Mouse (Mus musculus) heart, embryonic 14.5 days (tissue): ENCODE data around the gene AW549877. TPM values are rescaled to one million over a fixed set of nuclear protein-coding genes. Genes with fewer than 3 reads are reported as not detected.

Source experiments
- ATAC-seq: fragments of 200-750 bp; cut with Nextera tagmentation; 2 replicates; pipeline ENCODE4 v1.8.0; 2017; ENCODE audit warnings: low read depth, moderate TSS enrichment; ENCODE audit not compliant: insufficient number of reproducible peaks, insufficient read depth, low FRiP score
- H3K27ac ChIP-seq, 2 experiments: fragments of 200-500 bp in 1 of 2; fragments of 300-500 bp in 1 of 2; sonication (generic) in 1 of 2; replicated peaks in 1 of 2; 2 replicates each; pipeline ENCODE4 v1.5.1; 2012 to 2014; ENCODE audit warnings: low read depth in 2 of 2, low read length in 2 of 2, control low read depth in 1 of 2, mild to moderate bottlenecking in 1 of 2, mixed read lengths in 1 of 2; ENCODE audit not compliant: control insufficient read depth in 1 of 2, insufficient read depth in 1 of 2
- H3K27me3 ChIP-seq: fragments of 300-500 bp; sonication (generic); 2 replicates; pipeline ENCODE4 v1.6.1; 2014; ENCODE audit warnings: mild to moderate bottlenecking, low read length, control low read depth; ENCODE audit not compliant: control insufficient read depth, insufficient read depth
- H3K36me3 ChIP-seq: fragments of 300-500 bp; sonication (generic); 2 replicates; pipeline ENCODE4 v1.6.1; 2014; ENCODE audit warnings: mild to moderate bottlenecking, control low read depth, low read length, mixed read lengths; ENCODE audit not compliant: control insufficient read depth, insufficient read depth
- H3K4me1 ChIP-seq, 2 experiments: fragments of 200-500 bp in 1 of 2; fragments of 300-500 bp in 1 of 2; sonication (generic) in 1 of 2; 2 replicates each; pipeline ENCODE4 v1.6.1; 2012 to 2014; ENCODE audit warnings: low read length in 2 of 2, control low read depth in 1 of 2, mixed read lengths in 1 of 2; ENCODE audit not compliant: control insufficient read depth in 2 of 2, insufficient read depth in 2 of 2
- H3K4me2 ChIP-seq: fragments of 300-500 bp; sonication (generic); 2 replicates; pipeline ENCODE4 v1.6.1; 2014; ENCODE audit warnings: mild to moderate bottlenecking, low read length
- H3K4me3 ChIP-seq, 2 experiments: fragments of 200-500 bp in 1 of 2; fragments of 300-500 bp in 1 of 2; sonication (generic) in 1 of 2; 2 replicates each; pipeline ENCODE4 v1.5.1; 2012 to 2014; ENCODE audit warnings: low read length in 2 of 2, mild to moderate bottlenecking in 2 of 2, control low read depth in 1 of 2, low read depth in 1 of 2, moderate library complexity in 1 of 2; ENCODE audit not compliant: control insufficient read depth in 1 of 2, insufficient read depth in 1 of 2
- H3K9ac ChIP-seq: fragments of 300-500 bp; sonication (generic); 2 replicates; pipeline ENCODE4 v1.6.1; 2014; ENCODE audit warnings: mild to moderate bottlenecking, low read length
- H3K9me3 ChIP-seq: fragments of 300-500 bp; sonication (generic); 2 replicates; pipeline ENCODE4 v1.6.1; 2016; ENCODE audit warnings: low read length, control low read depth; ENCODE audit not compliant: control insufficient read depth
- WGBS: fragments of 180-500 bp; shearing (Covaris S2); extraction: QIAGEN DNeasy Blood & Tissue Kit; methylation state at CpG from one replicate; pipeline ENCODE4 v1.1.7; 2014; 5-methylcytosine and 5-hydroxymethylcytosine counted together
- polyA plus RNA-seq: library from polyadenylated mRNA; unstranded; fragments of >200 nt; fragmentation: Nextera tagmentation; extraction: Ambion mirVana; gene quantifications from 2 replicates; pipeline ENCODE4 v1.2.1, GENCODE M21; 2014

AW549877 gene
- polyA plus RNA-seq = 31.6 and 32.5 TPM in 2 replicates

DNA sequence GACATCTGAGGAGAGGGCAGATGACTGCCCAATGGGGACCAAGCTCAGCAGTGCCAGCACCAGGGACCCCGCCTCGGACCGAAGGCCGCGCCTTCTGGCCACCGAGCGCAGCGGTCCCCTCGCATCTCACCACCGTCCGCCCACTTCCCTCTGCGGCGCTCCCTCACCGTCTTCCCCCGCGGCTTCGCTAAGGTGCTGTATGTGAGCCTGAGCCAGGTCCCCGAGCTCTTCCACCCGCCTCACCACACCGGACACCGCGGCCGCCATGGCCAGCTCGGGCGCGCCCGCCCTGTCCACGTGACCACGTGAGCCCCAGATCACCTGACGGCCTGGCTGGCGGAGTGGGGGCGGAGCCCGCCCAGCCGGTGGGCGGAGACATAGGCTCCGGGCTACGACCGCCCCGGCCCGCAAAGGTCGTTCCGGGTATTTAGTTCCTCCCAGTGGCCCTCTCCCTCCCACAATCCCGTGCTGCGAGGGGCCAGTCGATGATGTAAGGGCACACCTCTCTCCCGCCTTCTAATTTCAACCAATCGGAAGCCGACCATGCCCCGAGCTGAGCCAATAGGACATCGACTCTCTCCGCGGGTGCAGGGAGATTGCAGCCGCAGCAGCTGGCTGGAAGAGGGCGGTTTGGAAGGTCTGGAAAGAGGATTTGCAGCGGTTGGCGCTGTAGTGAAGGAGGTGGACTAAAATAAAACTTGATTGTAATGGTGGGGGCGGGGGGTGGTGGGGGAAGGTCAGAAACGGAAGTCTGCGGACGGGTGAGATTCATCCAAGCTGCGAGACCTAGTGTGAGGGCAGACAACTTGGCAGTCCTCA is at the start of gene AW549877:
Gene AW549877 (minus strand): TSS at position 297 of the 819 bp plus-strand sequence.
- no peaks in the 10 kb centered on the region for H3K9me3 ChIP-seq
- peak within 1 kb of the TSS; percentile 83 for H3K4me2 ChIP-seq
- peak within 1 kb of the TSS; percentile 94 to 98 for H3K27ac ChIP-seq
- peak within 1 kb of the TSS; percentile 95 for H3K9ac ChIP-seq
- peaks cover 16% of the 10 kb centered on the region for H3K36me3 ChIP-seq
- peak; percentile 99 for ATAC-seq
- under 1% methylated on average over 60 of the region's 61 CpGs for WGBS
- peaks cover 0 to 15% of the 10 kb centered on the region in 2 experiments; a peak in 2 of 4 replicates for H3K4me1 ChIP-seq
- peak within 1 kb of the TSS; percentile 75 to 79 for H3K4me3 ChIP-seq
- no peaks in the 10 kb centered on the region for H3K27me3 ChIP-seq

GRCm38 (mm10) chr15:4043032-4043471 is 47.5 kb upstream of the AW549877 start:
- peaks cover 0 to 3% of the 10 kb centered on the region in 2 experiments; a peak in 1 of 4 replicates for H3K4me1 ChIP-seq
- no peak overlapping the region; the same call in 1 of the 2 replicates for H3K9ac ChIP-seq
- H3K4me2 ChIP-seq = peak overlapping the region; percentile 37
- H3K4me3 ChIP-seq = no peak overlapping the region
- no peak overlapping the region for H3K27ac ChIP-seq
- 0 out of 2 replicates have a peak, but pooled peaks cover 5% of the 10 kb centered on the region for H3K9me3 ChIP-seq
- WGBS = 22% methylated on average over 4 of the region's 4 CpGs
- ATAC-seq = no peak
- H3K36me3 ChIP-seq = peaks cover 64% of the 10 kb centered on the region
- H3K27me3 ChIP-seq = no peaks in the 10 kb centered on the region

DNA sequence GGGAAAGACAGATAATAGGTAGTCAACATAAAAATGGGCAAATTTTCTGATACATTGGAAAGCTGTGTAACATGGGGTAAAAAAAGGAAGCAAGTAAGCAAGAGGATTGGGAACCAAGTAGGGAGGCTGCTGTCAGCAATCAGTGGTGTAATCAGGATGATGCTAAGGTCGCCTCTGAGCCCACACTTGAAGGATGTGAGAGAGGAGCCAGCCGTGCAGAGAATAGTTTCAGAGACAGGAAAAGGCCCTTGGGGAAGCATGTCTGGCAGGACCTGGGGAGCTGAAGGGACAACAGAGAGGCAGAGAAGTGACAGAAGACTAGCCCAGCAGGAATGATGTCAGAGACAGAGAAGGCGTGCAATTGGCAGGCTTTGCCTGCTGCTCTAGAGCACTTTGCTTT is 46.9 kb upstream of the AW549877 start:
- H3K4me3 ChIP-seq = no peak overlapping the region
- no peak for ATAC-seq
- WGBS = 54% methylated on average over 3 of the region's 3 CpGs
- peaks cover 0 to 3% of the 10 kb centered on the region in 2 experiments; a peak in 1 of 4 replicates for H3K4me1 ChIP-seq
- H3K27me3 ChIP-seq = no peaks in the 10 kb centered on the region
- no peak overlapping the region for H3K27ac ChIP-seq
- H3K9me3 ChIP-seq = 0 out of 2 replicates have a peak, but pooled peaks cover 5% of the 10 kb centered on the region
- peaks cover 64% of the 10 kb centered on the region for H3K36me3 ChIP-seq
- no peak overlapping the region for H3K4me2 ChIP-seq
- H3K9ac ChIP-seq = no peak overlapping the region

GRCm38 (mm10) chr15:4033168-4034004 is 37.8 kb upstream of the AW549877 start:
- H3K9ac ChIP-seq = no peak overlapping the region; the same call in 1 of the 2 replicates
- H3K9me3 ChIP-seq = no peaks in the 10 kb centered on the region
- H3K27ac ChIP-seq = peak overlapping the region; percentile 32 to 57; a peak in 3 of 4 replicates
- H3K4me2 ChIP-seq = no peak overlapping the region
- peaks cover 7 to 31% of the 10 kb centered on the region in 2 experiments; a peak in 3 of 4 replicates for H3K4me1 ChIP-seq
- no peak overlapping the region for H3K4me3 ChIP-seq
- ATAC-seq = no peak
- H3K36me3 ChIP-seq = peaks cover 30% of the 10 kb centered on the region
- 47% methylated on average over 3 of the region's 3 CpGs for WGBS
- no peaks in the 10 kb centered on the region for H3K27me3 ChIP-seq

GRCm38 (mm10) chr15:4028960-4029359 is 33.4 kb upstream of the AW549877 start:
- Histone ChIP-seq H3K27me3 (no peaks in the 10 kb centered on the region), H3K27ac (no peak overlapping the region), H3K4me2 (no peak overlapping the region), H3K36me3 (no peaks in the 10 kb centered on the region), H3K4me3 (no peak overlapping the region), H3K9ac (no peak overlapping the region), H3K9me3 (no peaks in the 10 kb centered on the region), H3K4me1 (peaks cover 19 to 40% of the 10 kb centered on the region in 2 experiments)
- no peak for ATAC-seq

GRCm38 (mm10) chr15:4028411-4028700 is 32.8 kb upstream of the AW549877 start:
- ATAC-seq = no peak
- Histone ChIP-seq H3K27ac (peak overlapping the region in 1 of 2 experiments; percentile 99; a peak in 2 of 4 replicates), H3K4me2 (peak overlapping the region; percentile 82), H3K36me3 (no peaks in the 10 kb centered on the region), H3K9ac (peak overlapping the region; percentile 90; the same call in 1 of the 2 replicates), H3K4me3 (peak overlapping the region in 1 of 2 experiments; percentile 77; a peak in 2 of 4 replicates), H3K27me3 (no peaks in the 10 kb centered on the region), H3K9me3 (no peaks in the 10 kb centered on the region), H3K4me1 (peaks cover 19 to 33% of the 10 kb centered on the region in 2 experiments)
- WGBS = 79% methylated on average over 6 of the region's 6 CpGs

DNA sequence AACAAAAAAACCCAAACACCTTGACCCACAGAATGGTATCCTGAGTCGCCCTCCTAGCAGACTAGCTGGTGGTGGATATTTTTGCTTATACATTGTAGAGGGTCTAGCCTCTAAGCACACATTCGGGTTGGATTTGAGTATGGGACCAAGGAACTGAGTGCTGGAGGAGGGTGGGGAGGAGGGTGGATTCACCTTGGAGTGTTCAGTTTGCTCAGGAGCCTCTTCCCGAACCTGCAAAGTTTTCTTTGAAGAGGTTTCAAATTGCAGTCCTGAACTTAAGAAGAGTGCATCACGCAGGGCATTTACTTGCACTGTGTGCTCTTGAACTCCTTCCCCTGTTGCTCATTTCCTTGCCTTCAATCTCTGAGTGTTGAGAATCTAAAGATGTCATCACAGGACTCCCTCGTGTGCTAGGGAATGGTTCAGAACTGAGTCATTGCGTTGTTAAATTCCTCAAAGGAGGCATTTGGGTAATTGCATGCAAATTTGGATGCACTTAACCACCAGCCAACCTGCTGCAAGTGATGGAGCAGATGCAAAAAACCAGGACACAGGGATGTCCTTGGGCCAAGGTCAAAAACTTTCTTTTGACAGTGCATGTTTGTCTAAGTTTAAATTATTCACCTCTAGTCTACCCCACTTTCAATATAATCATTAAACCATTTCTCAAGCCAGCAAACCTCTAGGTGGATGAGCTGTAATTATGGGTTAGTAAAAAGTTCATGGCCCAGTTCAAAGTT is 32.3 kb upstream of the AW549877 start:
- 8% methylated on average over 6 of the region's 6 CpGs for WGBS
- ATAC-seq = no peak
- Histone ChIP-seq H3K4me2 (peak overlapping the region; percentile 82), H3K27me3 (no peaks in the 10 kb centered on the region), H3K9me3 (no peaks in the 10 kb centered on the region), H3K36me3 (no peaks in the 10 kb centered on the region), H3K27ac (peak overlapping the region; percentile 98 to 99), H3K4me3 (peak overlapping the region; percentile 77 to 90), H3K4me1 (peaks cover 15 to 28% of the 10 kb centered on the region in 2 experiments), H3K9ac (peak overlapping the region; percentile 90)
